Mouse (Mus musculus) midbrain, embryonic 13.5 days (tissue): ENCODE measurements around the gene Gm32717. TPM values are rescaled to one million over a fixed set of nuclear protein-coding genes. Genes with fewer than 3 reads are reported as not detected.
"Not testable (repeated sequence)": the region's sequence is repeated elsewhere in the genome, so short reads cannot be mapped to it uniquely, and the experiment has no call there.

Source experiments
- ATAC-seq: fragments of 200-750 bp; cut with Nextera tagmentation; 2 replicates; pipeline ENCODE4 v1.8.0; 2017; ENCODE audit warnings: mild to moderate bottlenecking, moderate TSS enrichment, moderate library complexity
- H3K27ac ChIP-seq: fragments of 300-500 bp; sonication (generic); 2 replicates; pipeline ENCODE4 v1.5.1; 2015; ENCODE audit warnings: inconsistent platforms, mild to moderate bottlenecking, moderate library complexity
- H3K27me3 ChIP-seq: fragments of 300-500 bp; sonication (generic); 2 replicates; pipeline ENCODE4 v1.6.1; 2015; ENCODE audit warnings: mild to moderate bottlenecking, inconsistent platforms
- H3K36me3 ChIP-seq: fragments of 300-500 bp; sonication (generic); 2 replicates; pipeline ENCODE4 v1.6.1; 2015; ENCODE audit warnings: mild to moderate bottlenecking, inconsistent platforms
- H3K4me1 ChIP-seq: fragments of 300-500 bp; sonication (generic); replicated peaks from 2 replicates; pipeline ENCODE4 v1.6.1; 2015; ENCODE audit warnings: inconsistent platforms
- H3K4me2 ChIP-seq: fragments of 300-500 bp; sonication (generic); replicated peaks from 2 replicates; pipeline ENCODE4 v1.6.1; 2015; ENCODE audit warnings: moderate library complexity, mild to moderate bottlenecking, inconsistent platforms
- H3K4me3 ChIP-seq: fragments of 300-500 bp; sonication (generic); replicated peaks from 2 replicates; pipeline ENCODE4 v1.5.1; 2015; ENCODE audit warnings: mild to moderate bottlenecking, inconsistent platforms
- H3K9ac ChIP-seq: fragments of 300-500 bp; sonication (generic); replicated peaks from 2 replicates; pipeline ENCODE4 v1.6.1; 2015; ENCODE audit warnings: mild to moderate bottlenecking, inconsistent platforms
- H3K9me3 ChIP-seq: fragments of 300-500 bp; sonication (generic); 2 replicates; pipeline ENCODE4 v1.6.1; 2016; ENCODE audit warnings: mild to moderate bottlenecking, inconsistent platforms
- WGBS: fragments of 180-500 bp; shearing (Covaris S2); methylation state at CpG from one replicate; pipeline ENCODE4 v1.1.7; 2015; 5-methylcytosine and 5-hydroxymethylcytosine counted together
- polyA plus RNA-seq: library from polyadenylated mRNA; unstranded; fragments of >200 nt; fragmentation: Nextera tagmentation; extraction: Ambion mirVana; gene quantifications from 2 replicates; pipeline ENCODE4 v1.2.1, GENCODE M21; 2015

Gm32717 gene
- polyA plus RNA-seq, 1 experiment from 2014 or later = 0.26 TPM

- H3K9me3 ChIP-seq = no peaks in the 10 kb centered on the region
- 95% methylated on average over 4 of the region's 4 CpGs for WGBS
- H3K4me2 ChIP-seq = no peak within 1 kb of the TSS
- no peak within 1 kb of the TSS for H3K9ac ChIP-seq
- H3K36me3 ChIP-seq = no peaks in the 10 kb centered on the region
- no peaks in the 10 kb centered on the region for H3K4me1 ChIP-seq
- no peak for ATAC-seq
- H3K27ac ChIP-seq = no peak within 1 kb of the TSS
- no peaks in the 10 kb centered on the region for H3K27me3 ChIP-seq
- no peak within 1 kb of the TSS for H3K4me3 ChIP-seq
Measured at GRCm38 (mm10) chr10:118204642-118205041, 35.9 kb downstream of the Gm32717 start, which contains the start of gene Il22. TSS of gene Il22 (plus strand) at chr10:118204942.

- H3K27me3 ChIP-seq, H3K4me2 ChIP-seq, ATAC-seq, H3K4me3 ChIP-seq, H3K36me3 ChIP-seq, H3K9ac ChIP-seq, H3K4me1 ChIP-seq, H3K27ac ChIP-seq, H3K9me3 ChIP-seq: not testable (repeated sequence)
- WGBS = 35% methylated on average over 3 of the region's 3 CpGs
Measured at GRCm38 (mm10) chr10:118195150-118195549, 45.4 kb downstream of the Gm32717 start.

Other genes starting within 250 kb of the Gm32717 start
- 41.2 and 46.1 TPM in 2 replicates for gene Mdm1, start 99.0 kb downstream of the Gm32717 start, polyA plus RNA-seq
- gene Il22, start 35.8 kb downstream of the Gm32717 start, polyA plus RNA-seq = not detected in 2 replicates
- 0.23 and 0.26 TPM in 2 replicates for gene Gm32802, start 17.9 kb upstream of the Gm32717 start, polyA plus RNA-seq
- not detected in 2 replicates for gene Iltifb, start 54.3 kb upstream of the Gm32717 start, polyA plus RNA-seq
- 0.11 TPM in 1 of 2 replicates, not detected in the other for gene Gm9040, start 86.2 kb upstream of the Gm32717 start, polyA plus RNA-seq
- gene Gm9044, start 91.6 kb upstream of the Gm32717 start, polyA plus RNA-seq = 0.11 TPM in 1 of 2 replicates, not detected in the other
- not detected in 2 replicates for gene Gm9045, start 97.1 kb upstream of the Gm32717 start, polyA plus RNA-seq
- gene Gm9046, start 102.5 kb upstream of the Gm32717 start, polyA plus RNA-seq = not detected in 2 replicates
- 0.14 TPM in 1 of 2 replicates, not detected in the other for gene Gm9048, start 107.9 kb upstream of the Gm32717 start, polyA plus RNA-seq
- not detected in 2 replicates for gene Gm9049, start 113.3 kb upstream of the Gm32717 start, polyA plus RNA-seq
- gene Ifng, start 200.3 kb upstream of the Gm32717 start, polyA plus RNA-seq = not detected in 2 replicates